Mouse (Mus musculus) testis, adult 2 months (tissue): ENCODE data around the gene Osbpl2.

Source experiments
- CTCF ChIP-seq: fragments of 200-500 bp; IDR thresholded peaks from 2 replicates; pipeline ENCODE4 v1.5.1; 2012; ENCODE audit warnings: low read depth, mild to moderate bottlenecking, inconsistent platforms, low read length, moderate library complexity; ENCODE audit not compliant: control insufficient read depth, insufficient read depth, insufficient replicate concordance
- POLR2A ChIP-seq: fragments of 200-500 bp; IDR thresholded peaks from 2 replicates; pipeline ENCODE4 v1.6.1; 2012; ENCODE audit warnings: low read depth, mild to moderate bottlenecking, inconsistent platforms, low read length, moderate library complexity; ENCODE audit not compliant: control insufficient read depth

DNA sequence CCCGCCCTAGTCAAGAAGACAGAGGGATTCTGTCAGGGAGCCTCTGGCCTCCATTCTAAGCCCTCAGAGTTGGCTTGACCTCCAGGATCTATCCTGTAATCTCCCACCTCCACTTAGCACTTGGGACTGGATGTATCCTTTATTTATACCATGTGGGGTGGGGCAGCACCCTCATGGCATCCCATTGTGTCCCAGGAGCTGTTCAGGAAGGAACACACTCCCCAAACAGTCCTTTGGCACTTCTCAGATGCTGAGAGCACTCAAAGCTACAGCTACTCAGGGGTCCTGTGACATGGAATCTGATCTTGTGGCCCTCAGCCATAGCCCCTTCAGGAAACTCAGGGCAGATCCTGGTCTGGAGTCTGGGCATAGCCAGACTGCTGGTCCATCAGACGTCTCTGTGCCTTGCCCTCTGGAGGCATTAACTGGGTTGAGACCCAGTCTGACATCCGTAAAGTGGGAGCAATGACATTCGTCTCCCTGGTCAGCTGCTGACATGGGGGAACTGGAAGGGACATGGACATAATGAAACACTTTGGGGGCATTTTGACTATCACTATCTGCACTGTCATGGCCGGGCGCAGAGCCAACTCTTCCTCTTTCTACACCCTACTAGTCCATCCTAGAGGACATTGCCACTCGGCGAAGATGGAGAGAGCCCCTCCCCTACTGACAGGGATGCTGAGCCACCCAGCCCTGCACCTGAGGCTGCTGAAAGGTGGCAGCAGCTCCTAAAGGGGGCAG is 2.2 kb upstream of the Osbpl2 start:
- TF ChIP-seq POLR2A: no peak
- no peak for TF ChIP-seq CTCF
